Mouse (Mus musculus) lung, postnatal 0 days (tissue): ENCODE data around the gene Sart1. TPM values are rescaled to one million over a fixed set of nuclear protein-coding genes. Genes with fewer than 3 reads are reported as not detected.

Source experiments
- ATAC-seq: fragments of 200-750 bp; cut with Nextera tagmentation; 2 replicates; pipeline ENCODE4 v1.8.0; 2017; ENCODE audit warnings: moderate library complexity
- DNase-seq: peaks from one replicate; pipeline ENCODE4 v3.0.0-alpha.2; 2016; ENCODE audit warnings: low spot score
- H3K27ac ChIP-seq: fragments of 300-500 bp; sonication (generic); 2 replicates; pipeline ENCODE4 v1.5.1; 2014; ENCODE audit warnings: antibody characterized with exemption, mild to moderate bottlenecking, low read length, mixed read lengths
- H3K27me3 ChIP-seq: fragments of 300-500 bp; sonication (generic); replicated peaks from 2 replicates; pipeline ENCODE4 v1.6.1; 2014; ENCODE audit warnings: low read length, mixed read lengths; ENCODE audit not compliant: insufficient read depth
- H3K36me3 ChIP-seq: fragments of 300-500 bp; sonication (generic); 2 replicates; pipeline ENCODE4 v1.6.1; 2014; ENCODE audit warnings: low read length, mixed read lengths; ENCODE audit not compliant: insufficient read depth
- H3K4me1 ChIP-seq: fragments of 300-500 bp; sonication (generic); 2 replicates; pipeline ENCODE4 v1.6.1; 2014; ENCODE audit warnings: antibody characterized with exemption, low read depth, low read length, mixed read lengths; ENCODE audit not compliant: insufficient read depth
- H3K4me2 ChIP-seq: fragments of 300-500 bp; sonication (generic); replicated peaks from 2 replicates; pipeline ENCODE4 v1.6.1; 2014; ENCODE audit warnings: low read depth, mild to moderate bottlenecking, low read length, moderate library complexity, mixed read lengths
- H3K4me3 ChIP-seq: fragments of 300-500 bp; sonication (generic); 2 replicates; pipeline ENCODE4 v1.5.1; 2014; ENCODE audit warnings: low read depth, low read length
- H3K9ac ChIP-seq: fragments of 300-500 bp; sonication (generic); replicated peaks from 2 replicates; pipeline ENCODE4 v1.6.1; 2014; ENCODE audit warnings: low read depth, mild to moderate bottlenecking
- H3K9me3 ChIP-seq: fragments of 300-500 bp; sonication (generic); 2 replicates; pipeline ENCODE4 v1.6.1; 2016; ENCODE audit warnings: low read length, mixed read lengths
- CTCF ChIP-seq: IDR thresholded peaks from 2 replicates; pipeline ENCODE4 v1.5.1; 2016; ENCODE audit warnings: antibody characterized with exemption, mild to moderate bottlenecking
- EP300 ChIP-seq: IDR thresholded peaks from 2 replicates; pipeline ENCODE4 v1.6.1; 2016; ENCODE audit warnings: antibody characterized with exemption, mild to moderate bottlenecking, control low read depth
- WGBS: fragments of 180-500 bp; shearing (Covaris S2); extraction: QIAGEN DNeasy Blood & Tissue Kit; methylation state at CpG from one replicate; pipeline ENCODE4 v1.1.7; 2014; 5-methylcytosine and 5-hydroxymethylcytosine counted together
- polyA plus RNA-seq: library from polyadenylated mRNA; unstranded; fragments of >200 nt; fragmentation: Nextera tagmentation; extraction: Ambion mirVana; gene quantifications from 2 replicates; pipeline ENCODE4 v1.2.1, GENCODE M21; 2015

Gene Sart1
- polyA plus RNA-seq, 1 experiment from 2014 or later = 35.2 TPM

DNA sequence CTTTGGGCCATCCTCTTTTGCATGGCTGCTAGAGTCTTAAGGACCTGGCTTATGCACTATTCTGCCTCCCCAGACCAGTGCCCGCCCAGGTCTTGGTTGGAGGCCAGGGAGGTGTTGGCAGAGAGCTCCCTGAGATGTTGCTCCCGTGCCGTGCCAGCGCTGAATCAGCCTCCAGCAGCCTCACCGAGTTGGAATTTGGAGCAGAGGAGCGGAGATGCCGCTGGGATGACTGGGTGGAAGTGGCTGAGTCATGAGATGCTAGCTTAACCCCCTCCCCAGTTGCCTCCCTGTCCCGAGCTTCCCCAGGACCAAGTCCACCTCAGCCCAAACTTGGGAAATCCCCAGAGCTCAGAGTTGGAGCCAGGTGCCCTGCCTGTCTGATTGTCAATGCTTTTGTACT lies 41.3 kb upstream of the Sart1 start:
- Histone ChIP-seq H3K4me1 (peaks cover 22% of the 10 kb centered on the region; the same call in 1 of the 2 replicates), H3K27ac (no peak overlapping the region), H3K4me3 (no peak overlapping the region), H3K9ac (no peak overlapping the region), H3K9me3 (no peaks in the 10 kb centered on the region), H3K36me3 (peaks cover 4% of the 10 kb centered on the region; the same call in 1 of the 2 replicates), H3K4me2 (no peak overlapping the region), H3K27me3 (no peaks in the 10 kb centered on the region)
- TF ChIP-seq EP300 = no peak
- TF ChIP-seq CTCF = no peak
- DNase-seq (peak; percentile 52), ATAC-seq (no peak)
- 63% methylated on average over 8 of the region's 8 CpGs for WGBS

DNA sequence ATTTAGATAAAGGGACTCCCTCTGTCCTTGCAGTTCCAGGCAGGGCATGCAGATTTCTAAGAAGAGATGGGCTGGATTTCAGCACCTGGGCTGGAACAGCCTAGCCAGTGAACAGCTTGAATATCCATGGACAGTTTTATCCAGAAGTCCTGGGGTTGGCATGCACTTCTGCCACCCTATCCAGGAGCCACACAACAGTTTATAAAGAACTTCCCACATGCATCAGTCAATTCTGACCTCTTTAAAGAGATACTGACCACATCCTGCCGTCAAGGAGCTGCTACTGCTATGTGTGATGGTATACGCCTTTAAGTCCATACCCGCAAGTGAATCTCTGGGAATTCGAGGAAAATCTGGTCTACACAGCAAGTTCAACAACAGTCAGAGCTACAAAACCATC lies 40.7 kb upstream of the Sart1 start:
- Histone ChIP-seq H3K9me3 (no peaks in the 10 kb centered on the region), H3K4me1 (peaks cover 22% of the 10 kb centered on the region; the same call in 1 of the 2 replicates), H3K27me3 (no peaks in the 10 kb centered on the region), H3K27ac (no peak overlapping the region), H3K36me3 (peaks cover 4% of the 10 kb centered on the region; the same call in 1 of the 2 replicates), H3K9ac (no peak overlapping the region), H3K4me2 (no peak overlapping the region), H3K4me3 (no peak overlapping the region)
- WGBS = 66% methylated on average over 4 of the region's 4 CpGs
- DNase-seq (no peak), ATAC-seq (no peak)
- TF ChIP-seq EP300 = no peak
- no peak for TF ChIP-seq CTCF

DNA sequence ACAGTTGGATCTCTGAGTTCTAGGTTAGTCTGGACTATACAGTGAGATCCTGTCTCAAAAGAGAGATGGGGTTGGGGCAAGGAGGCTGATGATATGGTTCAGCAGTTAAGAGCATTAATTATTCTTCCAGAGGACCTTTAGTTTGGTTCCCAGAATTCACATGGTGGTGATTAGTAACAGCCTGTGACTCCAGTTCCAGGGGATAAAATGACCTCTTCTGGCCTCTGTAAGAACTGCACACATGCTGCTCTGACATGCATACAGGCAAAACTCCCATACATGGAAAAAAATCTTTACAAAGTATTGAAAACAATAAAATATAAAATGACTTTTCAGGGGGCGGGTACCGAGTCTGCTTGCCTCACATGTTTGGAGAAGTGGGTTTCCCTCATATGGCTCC lies 39.6 kb upstream of the Sart1 start:
- Histone ChIP-seq H3K9me3 (no peaks in the 10 kb centered on the region), H3K27me3 (no peaks in the 10 kb centered on the region), H3K36me3 (peaks cover 4% of the 10 kb centered on the region; the same call in 1 of the 2 replicates), H3K4me3 (no peak overlapping the region), H3K9ac (no peak overlapping the region), H3K4me2 (no peak overlapping the region), H3K27ac (no peak overlapping the region), H3K4me1 (peaks cover 20% of the 10 kb centered on the region)
- 80% methylated on average over 2 of the region's 2 CpGs for WGBS
- TF ChIP-seq EP300 (no peak), CTCF (peak; percentile 69)
- ATAC-seq (no peak), DNase-seq (peak; percentile 80)

DNA sequence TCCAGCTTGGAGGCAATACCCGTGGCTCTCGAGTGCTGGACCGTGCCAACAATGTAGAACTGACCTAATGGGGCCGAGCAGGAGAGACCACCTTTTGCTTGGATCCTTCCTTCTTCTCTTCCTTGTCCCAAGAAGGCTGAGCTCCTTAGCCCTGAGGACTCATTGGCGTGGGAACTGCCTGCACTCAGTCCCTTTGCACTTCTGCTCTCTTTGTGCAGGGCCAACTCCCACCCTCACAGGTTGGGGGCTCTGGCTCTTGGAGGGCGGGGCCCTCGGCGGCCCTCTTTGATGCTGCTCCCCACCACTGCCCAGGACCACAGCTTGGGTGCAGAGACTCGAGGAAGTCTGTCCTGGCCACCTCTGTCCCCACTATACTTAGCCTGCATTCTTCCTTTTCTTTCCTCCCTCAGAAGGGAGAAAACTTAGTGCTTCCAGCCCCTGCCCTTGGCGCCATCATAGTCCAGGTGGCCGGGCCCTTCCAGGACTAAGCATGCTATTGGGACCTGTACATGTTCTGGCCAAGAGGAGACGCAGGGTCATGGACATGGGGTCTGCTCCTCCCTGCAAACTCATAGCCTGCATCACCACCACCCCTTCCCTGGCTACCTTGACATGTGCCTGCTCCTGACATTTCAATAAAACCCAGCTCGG lies 38.3 kb upstream of the Sart1 start:
- no peak for ATAC-seq
- 86% methylated on average over 13 of the region's 13 CpGs for WGBS
- Histone ChIP-seq H3K4me2 (peak overlapping the region; percentile 60; the same call in 1 of the 2 replicates), H3K27ac (no peak overlapping the region), H3K27me3 (no peaks in the 10 kb centered on the region), H3K9me3 (no peaks in the 10 kb centered on the region), H3K36me3 (peaks cover 10% of the 10 kb centered on the region; the same call in 1 of the 2 replicates), H3K4me3 (no peak overlapping the region), H3K9ac (no peak overlapping the region), H3K4me1 (peaks cover 23% of the 10 kb centered on the region)
- no peak for DNase-seq
- TF ChIP-seq EP300 (no peak), CTCF (no peak)

DNA sequence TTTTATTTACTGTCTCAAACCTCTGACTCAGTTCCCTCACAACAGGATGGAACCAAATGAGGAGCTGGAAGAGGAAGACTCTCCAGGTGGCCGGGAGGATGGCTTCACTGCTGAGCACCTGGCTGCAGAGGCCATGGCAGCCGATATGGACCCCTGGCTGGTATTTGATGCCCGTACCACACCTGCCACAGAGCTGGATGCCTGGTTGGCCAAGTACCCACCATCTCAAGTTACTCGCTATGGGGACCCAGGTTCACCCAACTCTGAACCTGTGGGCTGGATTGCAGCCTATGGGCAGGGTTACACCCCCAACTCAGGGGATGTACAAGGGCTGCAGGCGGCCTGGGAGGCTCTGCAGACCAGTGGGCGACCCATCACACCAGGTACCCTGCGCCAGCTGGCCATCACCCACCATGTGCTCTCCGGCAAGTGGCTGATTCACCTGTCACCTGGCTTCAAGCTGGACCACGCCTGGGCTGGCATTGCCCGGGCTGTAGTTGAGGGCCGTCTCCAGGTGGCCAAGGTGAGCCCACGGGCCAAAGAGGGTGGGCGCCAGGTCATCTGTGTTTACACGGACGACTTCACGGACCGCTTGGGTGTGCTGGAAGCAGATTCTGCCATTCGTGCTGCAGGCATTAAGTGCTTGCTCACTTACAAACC lies 37.5 kb upstream of the Sart1 start:
- ATAC-seq = no peak
- WGBS = 79% methylated on average over 18 of the region's 18 CpGs

More for the DNA sequence above, 37.5 kb upstream of the Sart1 start:
- H3K27ac ChIP-seq = peak overlapping the region; percentile 98
- peaks cover 25% of the 10 kb centered on the region for H3K4me1 ChIP-seq
- peaks cover 11% of the 10 kb centered on the region; the same call in 1 of the 2 replicates for H3K36me3 ChIP-seq
- no peak for DNase-seq
- peak overlapping the region; percentile 92 for H3K4me3 ChIP-seq
- TF ChIP-seq CTCF (no peak), EP300 (no peak)
- H3K27me3 ChIP-seq = no peaks in the 10 kb centered on the region
- peak overlapping the region; percentile 60 for H3K4me2 ChIP-seq
- H3K9me3 ChIP-seq = no peaks in the 10 kb centered on the region
- H3K9ac ChIP-seq = peak overlapping the region; percentile 82
